Mouse (Mus musculus) midbrain, embryonic 12.5 days (tissue): ENCODE results near the gene Zc3h12c. TPM values are rescaled to one million over a fixed set of nuclear protein-coding genes. Genes with fewer than 3 reads are reported as not detected.

Experiments
- ATAC-seq: fragments of 200-750 bp; cut with Nextera tagmentation; 2 replicates; pipeline ENCODE4 v1.8.0; 2017; ENCODE audit warnings: low read depth, moderate TSS enrichment, moderate library complexity; ENCODE audit not compliant: low FRiP score
- H3K27ac ChIP-seq: fragments of 300-500 bp; sonication (generic); replicated peaks from 2 replicates; pipeline ENCODE4 v1.5.1; 2016; ENCODE audit warnings: mild to moderate bottlenecking
- H3K27me3 ChIP-seq: fragments of 300-500 bp; sonication (generic); 2 replicates; pipeline ENCODE4 v1.6.1; 2016; ENCODE audit warnings: mild to moderate bottlenecking
- H3K36me3 ChIP-seq: fragments of 300-500 bp; sonication (generic); 2 replicates; pipeline ENCODE4 v1.6.1; 2016
- H3K4me1 ChIP-seq: fragments of 300-500 bp; sonication (generic); 2 replicates; pipeline ENCODE4 v1.6.1; 2016
- H3K4me2 ChIP-seq: fragments of 300-500 bp; sonication (generic); replicated peaks from 2 replicates; pipeline ENCODE4 v1.6.1; 2016; ENCODE audit warnings: mild to moderate bottlenecking, moderate library complexity
- H3K4me3 ChIP-seq: fragments of 300-500 bp; sonication (generic); 2 replicates; pipeline ENCODE4 v1.5.1; 2016; ENCODE audit warnings: mild to moderate bottlenecking
- H3K9ac ChIP-seq: fragments of 300-500 bp; sonication (generic); replicated peaks from 2 replicates; pipeline ENCODE4 v1.6.1; 2016; ENCODE audit warnings: mild to moderate bottlenecking, moderate library complexity
- H3K9me3 ChIP-seq: fragments of 300-500 bp; sonication (generic); 2 replicates; pipeline ENCODE4 v1.6.1; 2016; ENCODE audit warnings: mild to moderate bottlenecking
- WGBS: fragments of 180-500 bp; shearing (Covaris S2); methylation state at CpG from one replicate; pipeline ENCODE4 v1.1.7; 2016; 5-methylcytosine and 5-hydroxymethylcytosine counted together
- polyA plus RNA-seq: library from polyadenylated mRNA; unstranded; fragments of >200 nt; fragmentation: Nextera tagmentation; extraction: Ambion mirVana; gene quantifications from 2 replicates; pipeline ENCODE4 v1.2.1, GENCODE M21; 2016

The Zc3h12c gene
- polyA plus RNA-seq, 1 experiment from 2014 or later, result 14.9 TPM

DNA sequence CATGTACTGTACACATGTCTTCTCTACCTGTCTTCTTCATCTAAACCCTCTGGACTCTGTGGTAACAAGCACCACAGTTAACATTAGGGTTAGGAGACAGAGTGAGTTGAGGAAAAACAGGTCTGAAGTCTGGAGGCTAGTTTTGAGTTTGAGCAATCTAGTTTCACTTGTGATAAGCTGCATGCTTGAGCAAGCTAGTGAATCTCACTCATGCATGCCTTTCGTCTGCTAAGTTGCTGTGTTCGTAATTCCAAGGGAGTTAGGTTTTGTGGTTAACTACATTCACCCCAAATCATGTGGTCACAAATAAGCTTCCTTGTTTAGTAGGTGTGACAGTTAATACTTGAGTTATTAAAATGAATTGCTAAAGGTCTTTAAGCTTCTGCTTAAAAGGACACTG is 13.0 kb upstream of the Zc3h12c start:
- no peak overlapping the region for H3K4me3 ChIP-seq
- H3K27ac ChIP-seq, result no peak overlapping the region
- no peaks in the 10 kb centered on the region for H3K4me1 ChIP-seq
- 74% methylated on average over 2 of the region's 2 CpGs for WGBS
- ATAC-seq, result no peak
- no peaks in the 10 kb centered on the region for H3K27me3 ChIP-seq
- no peak overlapping the region for H3K9ac ChIP-seq
- no peak overlapping the region for H3K4me2 ChIP-seq
- 0 out of 2 replicates have a peak, but pooled peaks cover 4% of the 10 kb centered on the region for H3K9me3 ChIP-seq
- no peaks in the 10 kb centered on the region for H3K36me3 ChIP-seq

- Histone ChIP-seq H3K9me3 (0 out of 2 replicates have a peak, but pooled peaks cover 4% of the 10 kb centered on the region), H3K4me2 (no peak overlapping the region), H3K27me3 (no peaks in the 10 kb centered on the region), H3K9ac (no peak overlapping the region), H3K27ac (no peak overlapping the region), H3K4me3 (no peak overlapping the region), H3K4me1 (no peaks in the 10 kb centered on the region), H3K36me3 (no peaks in the 10 kb centered on the region)
- WGBS, result 88% methylated on average over 6 of the region's 6 CpGs
- no peak for ATAC-seq
Observed at GRCm38 (mm10) chr9:52180851-52181250, 12.5 kb upstream of the Zc3h12c start.

DNA sequence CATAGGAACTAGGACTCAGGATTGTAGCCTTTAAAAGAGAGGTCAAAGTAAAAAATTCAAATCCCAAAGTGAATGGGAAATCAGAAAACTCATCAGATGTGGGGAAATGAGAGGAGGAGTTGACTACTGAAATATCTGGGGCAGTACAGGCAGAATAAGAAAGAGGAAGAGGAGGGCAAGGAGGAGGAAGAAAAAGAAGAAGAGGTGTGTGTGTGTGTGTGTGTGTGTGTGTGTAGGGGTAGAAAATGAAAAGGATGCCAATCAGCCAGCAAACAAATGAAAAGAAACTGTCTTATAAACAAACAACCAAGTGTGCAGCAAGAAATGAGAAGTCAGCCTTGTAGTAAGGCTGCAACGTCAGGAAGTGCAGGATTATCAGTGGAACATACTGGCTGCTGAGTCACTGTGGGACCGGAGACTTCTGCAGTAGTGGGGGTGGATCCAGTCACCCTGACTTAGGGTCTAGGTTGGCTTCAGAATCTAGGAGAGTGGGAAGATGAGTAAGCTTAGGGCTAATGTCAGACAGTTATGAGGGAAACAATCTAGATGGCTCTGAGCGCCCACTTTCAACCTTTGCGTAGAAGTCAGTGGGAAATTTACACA is 7.0 kb upstream of the Zc3h12c start:
- Histone ChIP-seq H3K9ac (no peak overlapping the region), H3K9me3 (no peaks in the 10 kb centered on the region), H3K27ac (no peak overlapping the region), H3K4me1 (no peaks in the 10 kb centered on the region), H3K36me3 (no peaks in the 10 kb centered on the region), H3K4me3 (no peak overlapping the region), H3K27me3 (no peaks in the 10 kb centered on the region), H3K4me2 (no peak overlapping the region)
- ATAC-seq, result no peak
- WGBS, result 83% methylated on average over 4 of the region's 4 CpGs

GRCm38 (mm10) chr9:52174671-52175111 is 6.3 kb upstream of the Zc3h12c start:
- H3K9me3 ChIP-seq, result no peaks in the 10 kb centered on the region
- no peak for ATAC-seq
- H3K4me2 ChIP-seq, result no peak overlapping the region
- H3K27ac ChIP-seq, result no peak overlapping the region
- no peak overlapping the region for H3K9ac ChIP-seq
- 80% methylated on average over 4 of the region's 4 CpGs for WGBS
- H3K36me3 ChIP-seq, result no peaks in the 10 kb centered on the region
- no peaks in the 10 kb centered on the region for H3K4me1 ChIP-seq
- no peak overlapping the region for H3K4me3 ChIP-seq
- H3K27me3 ChIP-seq, result no peaks in the 10 kb centered on the region

DNA sequence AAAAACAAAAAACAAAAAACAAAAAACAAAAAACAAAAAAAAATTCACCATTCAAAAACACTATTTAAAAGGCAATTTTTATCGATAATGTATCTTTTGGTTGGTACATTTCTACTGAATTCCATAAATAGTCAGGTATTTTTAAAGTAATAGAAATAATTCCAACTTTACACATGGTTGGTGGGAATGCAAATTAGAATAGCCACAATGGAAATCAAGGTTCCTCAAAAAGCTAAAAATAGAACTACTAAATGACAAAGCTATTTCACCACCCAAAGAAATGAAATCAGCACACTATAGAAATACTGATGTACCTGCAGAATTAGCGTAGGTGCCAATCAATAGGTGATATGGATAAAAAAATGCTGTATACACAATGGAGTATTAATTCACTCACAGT is 5.6 kb upstream of the Zc3h12c start:
- no peak overlapping the region for H3K4me2 ChIP-seq
- H3K4me1 ChIP-seq, result peaks cover 5% of the 10 kb centered on the region; the same call in 1 of the 2 replicates
- H3K4me3 ChIP-seq, result no peak overlapping the region
- H3K9ac ChIP-seq, result no peak overlapping the region
- no peak overlapping the region for H3K27ac ChIP-seq
- H3K36me3 ChIP-seq, result no peaks in the 10 kb centered on the region
- no peaks in the 10 kb centered on the region for H3K9me3 ChIP-seq
- no peak for ATAC-seq
- no peaks in the 10 kb centered on the region for H3K27me3 ChIP-seq
- WGBS, result 95% methylated on average over 2 of the region's 2 CpGs

- H3K4me3 ChIP-seq, result no peak overlapping the region
- H3K4me1 ChIP-seq, result peaks cover 7% of the 10 kb centered on the region; the same call in 1 of the 2 replicates
- no peak for ATAC-seq
- no peak overlapping the region for H3K9ac ChIP-seq
- H3K27me3 ChIP-seq, result no peaks in the 10 kb centered on the region
- no peak overlapping the region for H3K4me2 ChIP-seq
- H3K36me3 ChIP-seq, result no peaks in the 10 kb centered on the region
- H3K27ac ChIP-seq, result no peak overlapping the region
- H3K9me3 ChIP-seq, result no peaks in the 10 kb centered on the region
- WGBS, result 78% methylated on average over 7 of the region's 7 CpGs
Observed at GRCm38 (mm10) chr9:52172550-52172949, 4.2 kb upstream of the Zc3h12c start.

DNA sequence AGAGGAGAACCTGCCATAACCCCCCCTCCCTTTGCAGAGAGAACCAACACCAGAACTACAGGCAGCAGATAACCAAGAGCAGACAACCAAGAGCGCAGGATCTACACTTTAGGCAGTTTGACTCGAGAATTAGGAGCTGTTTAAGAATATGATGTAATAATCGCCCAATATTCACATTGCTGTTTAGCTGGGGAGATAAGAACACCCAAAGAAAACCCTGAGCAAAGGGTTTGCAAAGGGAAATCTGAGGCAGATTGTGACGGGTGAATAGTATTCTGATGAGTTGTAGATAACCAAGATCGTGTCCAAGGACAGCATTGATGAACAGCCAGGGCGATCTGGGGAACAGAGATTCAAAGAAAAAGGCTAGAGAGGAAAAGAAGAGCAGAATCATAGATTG is 2.3 kb upstream of the Zc3h12c start:
- 85% methylated on average over 6 of the region's 6 CpGs for WGBS
- Histone ChIP-seq H3K9ac (no peak overlapping the region), H3K36me3 (no peaks in the 10 kb centered on the region), H3K27ac (no peak overlapping the region), H3K4me1 (peaks cover 17% of the 10 kb centered on the region), H3K27me3 (no peaks in the 10 kb centered on the region), H3K4me3 (no peak overlapping the region), H3K4me2 (no peak overlapping the region), H3K9me3 (no peaks in the 10 kb centered on the region)
- ATAC-seq, result no peak

- Histone ChIP-seq H3K4me2 (no peak overlapping the region), H3K27me3 (no peaks in the 10 kb centered on the region), H3K27ac (no peak overlapping the region), H3K9ac (no peak overlapping the region), H3K4me1 (peaks cover 20% of the 10 kb centered on the region), H3K9me3 (no peaks in the 10 kb centered on the region), H3K36me3 (no peaks in the 10 kb centered on the region), H3K4me3 (no peak overlapping the region)
- ATAC-seq, result no peak
- WGBS, result 63% methylated on average over 3 of the region's 3 CpGs
Observed at GRCm38 (mm10) chr9:52170131-52170530, 1.8 kb upstream of the Zc3h12c start.

GRCm38 (mm10) chr9:52168686-52169270 is 406 bp upstream of the Zc3h12c start:
- Histone ChIP-seq H3K4me3 (peak overlapping the region; percentile 94), H3K4me1 (peaks cover 30% of the 10 kb centered on the region), H3K9me3 (no peaks in the 10 kb centered on the region), H3K4me2 (peak overlapping the region; percentile 59), H3K27me3 (no peaks in the 10 kb centered on the region), H3K9ac (peak overlapping the region; percentile 98), H3K36me3 (no peaks in the 10 kb centered on the region), H3K27ac (peak overlapping the region; percentile 96)
- WGBS, result 1% methylated on average over 17 of the region's 34 CpGs
- peak; percentile 88 for ATAC-seq

DNA sequence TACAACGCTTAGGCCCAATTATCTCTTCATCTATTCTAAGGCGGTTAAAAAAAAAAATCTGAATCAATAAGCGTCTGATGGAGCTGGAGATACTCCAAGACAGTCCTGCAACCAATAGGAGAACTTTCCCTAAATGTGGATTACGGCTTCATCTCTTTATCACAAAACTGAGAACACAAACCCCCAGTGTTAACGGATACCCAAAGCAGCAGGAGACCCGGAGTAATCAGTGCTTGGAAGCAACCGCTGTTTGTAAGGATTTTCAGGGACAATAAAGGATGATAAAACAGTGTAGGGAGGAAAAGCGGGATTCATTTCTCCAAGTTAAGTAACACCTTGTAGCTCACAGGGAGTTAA is 888 bp downstream of the Zc3h12c start:
- 4% methylated on average over 8 of the region's 8 CpGs for WGBS
- ATAC-seq, result no peak

GRCm38 (mm10) chr9:52167084-52167483 is 1.3 kb downstream of the Zc3h12c start:
- 6% methylated on average over 3 of the region's 3 CpGs for WGBS
- Histone ChIP-seq H3K27ac (peak overlapping the region; percentile 96; the same call in 1 of the 2 replicates), H3K4me2 (peak overlapping the region; percentile 59), H3K4me1 (peaks cover 34% of the 10 kb centered on the region), H3K27me3 (no peaks in the 10 kb centered on the region), H3K9me3 (no peaks in the 10 kb centered on the region), H3K9ac (peak overlapping the region; percentile 98; the same call in 1 of the 2 replicates), H3K36me3 (0 out of 2 replicates have a peak, but pooled peaks cover 4% of the 10 kb centered on the region), H3K4me3 (peak overlapping the region; percentile 94)
- ATAC-seq, result no peak

More for the DNA sequence above, 888 bp downstream of the Zc3h12c start:
- Histone ChIP-seq H3K36me3 (0 out of 2 replicates have a peak, but pooled peaks cover 4% of the 10 kb centered on the region), H3K4me2 (peak overlapping the region; percentile 59), H3K27ac (peak overlapping the region; percentile 96), H3K9me3 (no peaks in the 10 kb centered on the region), H3K9ac (peak overlapping the region; percentile 98), H3K27me3 (no peaks in the 10 kb centered on the region), H3K4me1 (peaks cover 34% of the 10 kb centered on the region), H3K4me3 (peak overlapping the region; percentile 94)

GRCm38 (mm10) chr9:52165706-52166090 is 2.7 kb downstream of the Zc3h12c start:
- no peaks in the 10 kb centered on the region for H3K9me3 ChIP-seq
- no peak overlapping the region; the same call in 1 of the 2 replicates for H3K4me2 ChIP-seq
- WGBS, result 96% methylated on average over 3 of the region's 3 CpGs
- no peak for ATAC-seq
- no peak overlapping the region for H3K4me3 ChIP-seq
- peaks cover 34% of the 10 kb centered on the region for H3K4me1 ChIP-seq
- H3K9ac ChIP-seq, result no peak overlapping the region
- H3K27ac ChIP-seq, result no peak overlapping the region
- 0 out of 2 replicates have a peak, but pooled peaks cover 6% of the 10 kb centered on the region for H3K36me3 ChIP-seq
- H3K27me3 ChIP-seq, result no peaks in the 10 kb centered on the region
